Mouse (Mus musculus) frontal cortex, postnatal 36 days (tissue): ENCODE results near the gene Sh3tc1.

Experiments
- DNase-seq, 2 experiments: peaks; one replicate each; pipeline ENCODE4 v3.0.0; 2022; ENCODE audit warnings: low spot score in 2 of 2

Gene Sh3tc1

DNA sequence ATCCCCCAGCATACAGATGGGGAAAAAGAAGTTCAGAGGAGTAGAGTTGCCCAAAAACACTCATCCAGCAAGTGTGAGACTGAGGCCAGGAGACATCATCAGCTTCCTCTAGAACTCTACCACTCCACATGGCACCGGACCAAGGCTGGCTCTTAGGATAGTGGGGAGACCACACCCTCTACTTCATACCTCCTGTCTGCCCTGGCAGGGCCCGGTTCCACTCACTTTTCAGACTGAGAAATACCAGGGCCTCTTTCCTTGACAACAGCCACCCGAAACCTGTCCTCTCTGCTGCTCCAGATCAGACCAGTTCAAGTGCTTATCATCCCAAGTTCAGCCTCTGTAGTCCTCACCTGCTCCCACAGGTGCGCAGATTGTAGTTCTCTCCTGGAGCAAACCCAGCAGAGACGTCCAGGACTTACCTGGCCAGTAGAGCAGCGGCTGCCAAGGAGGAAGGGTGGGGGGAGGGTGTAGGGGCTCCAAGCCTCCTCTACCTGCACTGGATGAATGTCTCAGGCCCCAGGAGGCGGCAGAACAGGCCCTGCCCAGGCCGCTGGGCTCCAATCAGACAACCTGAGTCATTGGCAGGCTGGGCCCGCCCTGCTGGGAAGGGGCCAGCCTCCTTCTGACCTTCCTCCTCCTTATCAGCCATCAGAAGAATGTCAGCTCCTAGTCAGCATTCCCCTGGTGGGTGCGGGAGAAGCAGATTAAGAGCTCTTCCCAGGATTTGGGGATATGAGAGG is at the start of gene Sh3tc1:
Sh3tc1 (minus strand) TSS at position 452 of the 743 bp plus-strand sequence.
- DNase-seq: no peak

- DNase-seq: no peak
These were observed 48.9 kb upstream of the Sh3tc1 start for GRCm38 (mm10) chr5:35788719-35789118.

- DNase-seq: peak; percentile 64 to 79
These were observed 48.1 kb upstream of the Sh3tc1 start for GRCm38 (mm10) chr5:35787847-35788246.

DNA sequence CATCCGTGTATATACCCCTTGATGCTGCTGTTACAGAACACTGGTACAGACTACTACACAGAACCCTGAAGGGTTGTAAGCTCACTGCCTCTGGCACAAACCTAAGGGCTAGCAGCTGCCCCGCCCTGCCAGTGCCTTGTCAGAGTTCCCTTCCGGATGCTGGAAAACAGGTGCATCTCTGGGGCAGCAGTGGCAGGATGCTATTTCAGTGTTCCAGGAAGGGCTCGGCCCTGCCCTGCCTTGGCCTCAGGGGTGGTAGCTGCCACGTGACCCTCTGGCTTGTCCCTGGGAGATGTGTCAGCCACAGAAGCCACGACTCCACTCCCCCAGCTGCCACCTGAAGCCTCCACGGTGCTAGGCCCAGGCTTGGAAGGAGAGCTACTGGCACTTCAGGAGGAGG is 46.1 kb upstream of the Sh3tc1 start:
- no peak for DNase-seq

- no peak for DNase-seq
These were observed 42.9 kb upstream of the Sh3tc1 start for GRCm38 (mm10) chr5:35782648-35783180.

- no peak for DNase-seq
These were observed 41.3 kb upstream of the Sh3tc1 start for GRCm38 (mm10) chr5:35781116-35781515.

DNA sequence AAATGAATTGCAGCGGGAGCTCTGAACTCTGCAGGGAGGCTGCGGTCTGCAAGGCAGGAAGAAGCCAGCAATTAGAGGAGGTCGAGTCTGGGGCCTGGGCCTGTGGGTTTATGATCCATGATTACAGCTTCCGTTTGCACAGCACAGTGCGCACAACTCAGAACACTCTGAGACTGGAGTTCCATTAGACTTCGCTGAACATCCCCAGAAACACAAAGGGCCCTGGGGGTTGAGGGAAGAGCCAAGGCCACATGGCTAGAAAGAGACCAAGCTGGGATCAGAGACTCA is 34.3 kb upstream of the Sh3tc1 start:
- no peak for DNase-seq

DNA sequence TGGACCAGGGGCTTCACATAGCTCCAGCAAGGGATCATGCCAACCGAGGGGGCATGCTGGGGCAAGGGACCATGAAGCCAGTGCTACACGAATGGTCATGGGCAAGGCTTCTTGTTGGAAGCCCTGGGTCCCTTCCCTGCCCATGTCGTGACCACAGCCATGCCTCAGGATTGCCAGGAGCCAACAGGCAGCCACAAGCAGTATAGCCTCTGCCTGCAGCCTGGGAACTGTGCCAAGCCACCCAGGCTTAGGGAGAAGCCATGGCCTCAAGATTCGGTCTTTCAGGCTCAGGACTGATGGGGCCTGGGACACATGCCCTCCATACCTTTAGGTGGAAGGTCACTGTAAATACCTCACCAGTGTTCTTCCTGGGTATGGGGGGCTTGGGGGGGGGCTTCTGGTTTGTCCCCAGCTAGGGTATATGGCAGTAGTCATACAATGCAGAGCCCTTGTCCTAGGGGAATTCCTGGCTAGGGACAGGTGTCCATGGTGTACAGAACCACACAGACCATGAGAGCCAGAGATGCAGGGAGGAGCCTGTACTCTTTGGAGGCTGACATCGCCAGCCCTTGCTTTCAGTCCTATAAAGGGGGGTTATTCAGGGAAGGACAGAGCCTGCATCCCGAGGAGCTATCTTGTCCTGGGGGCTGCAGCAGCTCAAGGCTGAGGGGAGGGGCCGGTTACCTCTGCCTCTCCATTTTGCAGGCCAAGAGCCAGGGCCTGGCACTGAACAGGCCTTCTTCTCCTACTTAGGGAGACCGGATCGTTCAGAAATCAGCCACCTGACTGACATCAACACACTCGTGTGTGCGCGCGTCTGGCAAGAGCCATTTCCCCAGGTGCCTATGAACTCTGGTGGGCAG is 33.7 kb upstream of the Sh3tc1 start:
- DNase-seq: no peak

DNA sequence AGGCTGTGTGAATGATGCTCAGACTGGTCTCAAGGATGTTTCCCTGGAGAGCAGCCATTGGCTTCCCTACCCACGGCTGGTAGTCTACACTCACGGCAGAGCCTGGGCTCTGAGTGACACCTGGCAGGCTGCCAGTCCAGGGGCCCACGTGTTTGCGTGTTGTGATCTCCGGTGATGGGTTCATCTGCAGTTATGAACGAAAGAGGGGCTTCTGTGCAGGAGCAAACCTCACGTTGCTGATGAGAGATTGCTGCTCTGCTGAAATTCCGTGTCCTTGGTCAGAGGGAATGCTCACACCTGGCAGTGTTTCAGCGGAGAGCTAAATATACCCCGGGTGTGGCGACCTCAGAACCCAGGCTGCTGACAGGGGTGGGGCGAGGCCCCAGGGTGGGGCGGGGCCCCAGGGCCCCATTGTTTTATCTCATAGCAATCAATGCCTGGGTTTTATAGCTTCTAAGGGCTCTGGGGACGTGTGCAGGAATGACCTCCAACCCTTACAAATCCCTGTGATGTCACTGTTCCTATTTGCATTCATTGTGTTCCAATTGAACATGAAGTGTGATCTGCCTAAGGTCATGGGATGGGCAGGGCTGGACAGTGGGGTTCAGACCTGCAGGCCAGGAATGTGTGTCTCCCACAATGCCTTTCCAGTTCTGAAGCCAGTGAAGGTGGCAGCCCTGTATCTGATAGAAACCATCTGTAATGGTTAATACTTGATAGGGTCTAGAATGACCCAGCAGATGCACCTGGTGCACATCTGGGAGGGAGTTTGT is 31.3 kb upstream of the Sh3tc1 start:
- peak in 1 of 2 experiments; percentile 36 for DNase-seq

DNA sequence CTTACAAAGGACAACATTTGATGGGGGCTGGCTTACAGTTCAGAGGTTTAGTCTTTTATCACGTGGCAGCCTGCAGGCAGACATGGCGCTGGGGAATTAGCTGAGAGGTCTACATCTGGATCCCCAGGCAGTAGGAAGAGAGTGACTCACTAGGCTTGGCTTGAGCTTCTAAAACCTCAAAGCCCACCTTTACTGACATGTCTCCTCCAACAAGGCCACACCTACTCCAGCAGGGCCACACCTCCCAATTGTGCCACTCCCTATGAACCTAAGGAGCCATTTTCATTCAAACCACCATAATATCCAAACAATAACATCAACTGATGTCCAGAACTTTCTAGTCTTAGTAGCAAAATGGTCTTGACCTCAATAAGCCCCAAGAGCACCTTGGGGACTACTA is 30.5 kb upstream of the Sh3tc1 start:
- DNase-seq: no peak

DNA sequence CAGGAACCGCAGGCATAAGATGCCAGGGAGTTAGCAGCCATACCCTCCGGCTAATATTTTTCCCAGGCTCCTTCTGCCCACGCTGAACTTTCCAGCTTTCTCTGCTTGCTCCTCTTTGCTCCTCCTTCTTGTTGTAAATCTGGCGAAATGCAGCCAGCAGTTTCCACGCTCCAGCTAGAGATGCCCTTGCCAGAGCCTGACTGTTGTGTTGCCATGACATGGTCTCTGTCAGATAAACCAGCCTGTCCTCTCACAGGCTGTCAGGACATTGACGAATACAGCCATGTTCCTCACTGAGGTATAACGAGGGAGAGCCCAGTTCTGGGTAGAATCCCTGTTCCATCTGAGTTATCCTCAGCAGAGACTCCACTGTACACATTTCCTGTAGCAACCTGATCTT is 29.2 kb upstream of the Sh3tc1 start:
- DNase-seq: no peak

DNA sequence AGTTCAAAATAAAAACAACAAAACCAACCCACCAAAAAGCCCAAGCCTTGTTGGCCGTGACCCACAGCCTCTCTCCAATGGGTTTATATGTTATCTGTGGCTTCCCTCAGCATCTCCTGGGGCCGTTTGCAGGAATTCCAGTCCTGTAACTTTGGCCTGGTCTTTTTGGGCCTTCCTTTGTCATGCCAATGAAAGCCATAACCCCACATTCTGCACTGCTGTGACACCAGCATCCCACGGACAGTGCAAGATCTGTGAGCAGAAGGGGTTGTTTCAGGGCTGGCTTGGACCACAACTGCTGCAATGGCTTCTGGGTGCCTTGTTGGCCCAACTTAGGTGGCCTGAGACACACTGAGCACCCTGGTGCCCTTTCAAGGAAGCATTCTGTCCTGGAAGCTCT is 28.7 kb upstream of the Sh3tc1 start:
- DNase-seq: no peak

DNA sequence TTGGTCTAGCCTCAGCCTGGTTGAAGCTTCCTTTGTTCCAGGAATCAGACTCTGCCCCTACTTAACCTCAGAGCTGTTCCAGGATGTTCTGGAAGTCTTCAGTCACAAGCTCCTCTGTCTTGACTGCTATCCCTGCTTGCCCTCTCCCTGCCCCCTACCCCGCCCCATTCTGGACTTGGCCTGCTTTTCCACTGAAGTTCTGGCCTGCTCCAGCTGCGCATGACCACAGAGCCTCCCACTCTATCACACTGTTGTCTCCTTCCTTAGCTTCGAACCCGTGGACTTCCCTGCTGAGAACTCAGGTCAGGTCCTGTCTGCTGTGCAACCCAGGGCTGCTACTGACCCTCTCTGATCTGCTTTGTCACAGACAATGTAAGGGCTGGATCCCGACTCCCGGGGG is 26.1 kb upstream of the Sh3tc1 start:
- no peak for DNase-seq

DNA sequence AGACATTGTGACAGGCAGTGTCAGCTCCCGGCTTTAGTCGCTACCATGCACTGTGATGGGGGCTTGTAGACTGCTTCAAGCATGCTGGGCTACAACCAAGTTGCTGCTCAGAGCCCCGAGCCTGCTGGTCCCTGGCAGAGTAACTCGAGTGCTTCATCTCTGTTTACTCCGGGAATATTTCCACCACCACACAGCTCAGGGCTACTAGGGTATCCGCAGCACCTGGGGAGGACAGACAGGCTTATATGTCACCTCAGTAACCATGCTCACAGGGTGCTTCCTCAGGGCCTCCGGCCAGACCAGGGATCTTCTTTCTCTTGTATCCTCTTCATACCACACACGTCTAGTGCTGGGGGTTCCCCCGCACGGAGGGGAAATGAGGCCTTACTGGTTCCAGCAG is 23.1 kb upstream of the Sh3tc1 start:
- no peak for DNase-seq

DNA sequence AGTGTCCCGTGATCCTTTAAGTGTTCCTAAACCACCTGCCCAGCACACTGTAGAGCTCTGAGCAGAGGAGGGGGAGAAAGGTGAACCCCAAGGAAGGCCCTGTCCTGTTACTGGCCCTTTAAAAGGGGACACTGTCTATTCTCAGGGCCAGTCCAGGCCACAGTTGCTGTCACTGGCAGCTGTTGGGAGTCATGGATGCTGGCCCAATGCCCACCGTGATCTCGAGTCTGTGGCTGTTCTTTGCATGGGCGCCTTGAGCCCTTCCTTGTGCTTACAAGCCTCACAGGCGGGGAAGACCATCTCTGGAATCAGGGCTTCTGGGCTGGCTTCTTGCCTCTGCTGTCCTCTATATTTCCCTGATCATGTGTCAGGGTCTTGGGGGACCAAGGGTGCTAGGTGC is 22.6 kb upstream of the Sh3tc1 start:
- no peak for DNase-seq

- DNase-seq: no peak
These were observed 21.5 kb upstream of the Sh3tc1 start for GRCm38 (mm10) chr5:35761323-35761722.

DNA sequence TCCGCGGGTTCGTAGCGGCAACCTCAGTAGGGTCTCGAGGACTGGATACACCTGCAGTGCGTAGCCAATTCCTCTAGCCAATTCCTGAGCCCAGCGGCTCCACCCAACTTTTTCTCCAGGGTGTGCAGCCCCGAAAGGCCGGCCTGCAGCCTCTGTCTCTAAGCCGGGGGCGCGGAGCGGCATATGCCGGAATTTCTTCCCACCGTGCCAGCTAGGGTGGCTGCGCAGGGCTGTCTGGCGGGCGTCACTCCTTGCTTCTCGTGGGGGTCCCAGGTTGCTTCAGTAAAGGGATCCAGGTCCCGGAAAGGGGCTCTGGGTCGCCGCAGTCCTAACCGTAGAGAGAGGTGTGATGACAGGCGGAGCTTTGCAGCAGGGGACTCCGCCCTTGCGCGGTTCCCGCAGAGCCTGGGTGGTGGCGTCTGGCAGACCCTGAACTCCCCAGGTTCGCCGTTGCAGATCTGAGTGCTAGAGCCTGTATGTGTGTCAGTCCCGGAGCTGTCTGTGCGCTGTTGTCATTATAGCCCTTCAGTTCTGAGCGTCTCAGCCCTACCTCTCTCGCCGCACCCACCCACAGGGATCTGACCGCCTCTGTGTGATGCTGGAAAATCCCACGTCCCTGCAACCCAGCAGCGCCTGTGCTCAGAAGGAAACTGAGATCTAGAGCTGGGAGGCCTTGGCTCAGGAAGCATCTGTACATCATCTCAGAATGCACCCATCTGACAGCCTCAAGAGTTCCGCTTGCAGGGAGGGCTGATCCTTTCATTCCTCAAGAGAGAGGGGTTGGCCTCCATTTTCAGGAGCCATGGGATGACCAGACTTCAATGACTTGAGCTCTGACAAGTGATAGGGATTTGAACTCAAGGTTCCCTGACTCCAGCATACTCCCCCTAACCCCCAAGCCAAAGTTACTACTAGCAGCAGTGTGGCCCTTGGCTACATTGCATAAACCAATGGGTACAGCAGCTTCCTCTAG is 18.6 kb upstream of the Sh3tc1 start:
- DNase-seq: peak; percentile 71 to 74

DNA sequence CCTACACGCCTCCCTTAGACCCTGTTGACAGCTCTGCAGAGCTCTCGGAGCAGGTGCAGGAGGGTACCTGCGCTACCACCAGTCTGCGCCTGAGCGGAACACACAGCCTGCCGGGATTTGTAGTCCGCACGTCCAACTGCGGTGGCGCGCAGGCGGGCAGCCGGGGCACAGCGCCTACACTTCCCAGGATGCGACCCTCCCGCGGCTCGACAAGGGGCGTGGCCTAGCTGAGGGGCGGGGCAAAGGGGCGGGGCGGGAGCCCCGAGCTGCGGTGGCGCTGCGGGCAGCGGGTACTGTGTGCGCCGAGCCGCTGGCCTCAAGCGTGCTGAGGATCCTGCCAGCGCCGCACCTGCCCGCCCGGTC is 17.8 kb upstream of the Sh3tc1 start, which contains the start of gene Ablim2:
Ablim2 (plus strand) TSS at position 242 of the 363 bp plus-strand sequence.
- DNase-seq: peak; percentile 95 to 97

- peak; percentile 78 to 85 for DNase-seq
These were observed 17.3 kb upstream of the Sh3tc1 start for GRCm38 (mm10) chr5:35756997-35757638.

GRCm38 (mm10) chr5:35756020-35756419 is 16.2 kb upstream of the Sh3tc1 start:
- no peak for DNase-seq
